Mouse (Mus musculus) erythroblast, embryonic 14.5 days (primary cell): ENCODE results near the gene Garnl3.

Experiments used
- GATA1 ChIP-seq: IDR thresholded peaks from 2 replicates; pipeline ENCODE4 v1.6.1; 2012; ENCODE audit warnings: low read length, inconsistent platforms, mixed read lengths
- TAL1 ChIP-seq: IDR thresholded peaks from 3 replicates; pipeline ENCODE4 v1.6.1; 2012; ENCODE audit warnings: low read length, inconsistent platforms, mixed read lengths

- no peak for TF ChIP-seq TAL1
- TF ChIP-seq GATA1, result no peak
Observed at GRCm38 (mm10) chr2:32989376-32989775, 142.1 kb downstream of the Garnl3 start.
